Comparison of ENCODE assay signal across 17 mouse cellular contexts in the genomic region with DNA sequence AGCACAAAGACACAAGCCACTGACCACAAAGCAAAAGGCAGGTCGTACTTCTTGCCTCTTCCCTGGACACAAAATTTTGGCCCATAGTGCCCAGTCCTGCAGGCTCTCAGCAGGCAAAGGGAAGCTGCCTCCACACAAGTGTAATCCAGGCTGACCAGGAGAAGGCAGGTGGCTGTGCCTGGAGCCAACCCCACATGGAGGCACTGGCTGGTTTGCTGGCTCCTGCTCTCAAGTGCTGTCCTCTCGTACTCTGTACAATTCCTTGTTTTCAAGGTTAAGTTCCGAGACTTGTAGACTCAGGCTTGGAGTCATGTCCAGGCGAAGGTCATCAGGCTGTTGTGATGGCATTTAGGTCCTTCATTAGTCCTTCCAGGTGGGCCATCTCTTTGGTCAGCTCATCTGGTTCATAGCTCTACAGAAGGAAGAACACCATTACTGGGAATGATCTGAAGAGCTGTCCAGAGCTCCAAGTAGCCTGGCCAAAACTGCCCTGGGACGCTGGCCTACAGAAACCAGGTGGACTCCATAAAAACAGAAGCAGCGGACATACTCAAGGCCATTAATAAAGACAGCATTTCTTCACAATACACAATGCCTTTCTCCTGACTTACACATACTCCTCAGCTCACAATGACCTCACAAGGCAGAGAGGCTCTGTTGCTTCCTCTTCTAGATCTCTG. TPM values are rescaled to one million over a fixed set of nuclear protein-coding genes. Genes with fewer than 3 reads are reported as not detected.
DNase-seq lines count a peak whose midpoint lies in the region; ATAC-seq lines count a peak whose summit lies in the region.
"Had no signal": no experiment of that assay in that cellular context is flagged by ENCODE, and none has a peak within 500 bp of the region (broad histone marks: within the 10 kb centered on the region; RNA-seq: fewer than 3 reads in every experiment).

No protein-coding gene starts in this region.

- peak; percentile 89 for ATAC-seq in cerebellum, adult (ENCODE audit: insufficient number of reproducible peaks, low FRiP score, low TSS enrichment)
- ATAC-seq: CD4-positive, CD25-positive, alpha-beta regulatory T cell, adult 4 months; forebrain, embryonic 13.5 days; hindbrain, embryonic 16.5 days had no signal

- no peak for DNase-seq in cerebellum, postnatal 4 days (ENCODE audit: low spot score in 2 of 2)
- DNase-seq in cerebellum, adult 11-12 months, result peak; percentile 87
- peak; percentile 87 for DNase-seq in cerebellum, adult 9-10 months
- peak; percentile 85 for DNase-seq in cerebellum, postnatal 25 days
- DNase-seq in lung, postnatal 4 days, result no peak
- DNase-seq in frontal cortex, postnatal 25 days (ENCODE audit: low spot score in 2 of 2), result no peak
- no peak for DNase-seq in adrenal gland, adult 8-10 months
- DNase-seq: adrenal gland, postnatal 10 days; B cell, adult 2 months; gastrocnemius, postnatal 14 days; heart, postnatal 4 days; kidney, adult 18-20 months had no signal

RNA-seq across cellular contexts. Expression of gene Hcn4, which starts 53.9 kb away (rescaled TPM):
- total RNA-seq in adrenal gland, adult 8-10 months (2022), result 1 to 10 TPM in 3 of 4 experiments, under 1 TPM in 1; 0.84 to 2.3 (median 2.1) TPM
- total RNA-seq: granulocyte monocyte progenitor cell, adult 5-6 weeks had no signal

Comparison
In these comparisons a context has a peak if more than half of its experiments do, and no peak if none do; other contexts are left out.
1. DNase-seq: peak in cerebellum, adult 11-12 months (single experiment), cerebellum, adult 9-10 months (single experiment) and cerebellum, postnatal 25 days (2 of 2); none in cerebellum, postnatal 4 days (0 of 2), lung, postnatal 4 days (0 of 2), frontal cortex, postnatal 25 days (0 of 2) and adrenal gland, adult 8-10 months (single experiment).